Mouse (Mus musculus): ENCODE results near the gene Slc22a3. TPM values are rescaled to one million over a fixed set of nuclear protein-coding genes. Genes with fewer than 3 reads are reported as not detected.

Gene Slc22a3
- polyA plus RNA-seq, 2 experiments, result 0.56 to 0.97 TPM

DNA sequence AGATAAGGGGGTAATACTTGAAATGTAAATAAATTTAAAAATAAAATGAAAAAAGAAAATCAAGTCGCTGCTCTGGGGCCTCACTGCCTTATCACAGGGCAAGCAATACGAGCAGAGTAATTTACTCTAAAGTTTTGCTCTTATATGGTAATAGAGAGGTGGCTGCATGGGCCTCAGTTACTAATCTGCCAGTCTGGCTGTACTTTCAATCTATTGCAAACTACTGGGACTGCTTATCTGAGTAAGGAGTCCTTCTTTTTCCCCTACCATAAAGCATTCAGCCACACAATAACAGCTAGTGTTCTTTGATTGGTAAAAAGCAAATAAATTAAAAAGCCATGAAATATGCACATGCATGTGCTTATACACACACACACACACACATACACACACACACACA is 125.9 kb downstream of the Slc22a3 start:
- DNase-seq (ENCODE audit: low read depth in 3 of 3, low spot score in 3 of 3) (no peak), ATAC-seq (ENCODE audit: insufficient read depth) (no peak)
- H3K36me3 ChIP-seq (replicated peaks; ENCODE audit: control insufficient read depth, insufficient read depth, low read depth), result no peaks in the 10 kb centered on the region
- H3K4me2 ChIP-seq (ENCODE audit: low read depth), result no peak overlapping the region
- H3K9me3 ChIP-seq (ENCODE audit: control insufficient read depth, low read length), result no peaks in the 10 kb centered on the region
- H3K9ac ChIP-seq (replicated peaks), result no peak overlapping the region
- H3K27ac ChIP-seq, result no peak overlapping the region
- no peak for TF ChIP-seq CTCF (IDR thresholded peaks at IDR 0.05; ENCODE audit: low read depth)
- no peak for TF ChIP-seq EP300 (IDR thresholded peaks at IDR 0.05; ENCODE audit: low read depth)
- H3K4me1 ChIP-seq (replicated peaks; ENCODE audit: control insufficient read depth in 2 of 2, insufficient read depth in 2 of 2, low read length in 1 of 2), result peaks cover 0 to 12% of the 10 kb centered on the region in 2 experiments; a peak in 2 of 4 replicates
- H3K27me3 ChIP-seq (ENCODE audit: control insufficient read depth, insufficient read depth, low read length), result no peaks in the 10 kb centered on the region
- no peak overlapping the region for H3K4me3 ChIP-seq (ENCODE audit: insufficient read depth in 1 of 2, low read depth in 2 of 2, low read length in 2 of 2)
- 38% methylated on average over 2 of the region's 2 CpGs for WGBS (ENCODE audit: insufficient replicate concordance)

DNA sequence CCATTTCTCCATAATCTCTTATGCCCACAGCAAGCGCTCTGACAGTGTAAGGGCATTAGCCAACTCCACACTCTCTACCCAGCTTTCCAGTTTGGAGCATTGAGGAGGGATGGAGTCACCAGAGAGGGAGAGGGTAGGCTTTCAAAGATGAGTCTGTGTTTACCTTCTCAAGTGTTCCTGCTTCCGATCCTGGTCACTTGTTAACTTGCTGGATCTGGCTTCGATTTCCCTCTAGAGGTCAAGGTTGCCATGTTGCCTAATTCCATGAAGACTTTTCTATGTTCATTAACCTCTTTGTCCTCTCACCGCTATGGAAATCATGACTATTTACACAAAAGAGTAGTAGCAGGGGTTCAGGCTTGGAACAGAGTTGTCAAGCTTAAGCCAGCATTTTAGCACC is 127.2 kb downstream of the Slc22a3 start:
- TF ChIP-seq CTCF (IDR thresholded peaks at IDR 0.05; ENCODE audit: low read depth) (no peak), EP300 (IDR thresholded peaks at IDR 0.05; ENCODE audit: low read depth) (no peak)
- WGBS (ENCODE audit: insufficient replicate concordance), result 59% methylated on average over 4 of the region's 4 CpGs
- ATAC-seq (ENCODE audit: insufficient read depth) (no peak), DNase-seq (ENCODE audit: low read depth in 3 of 3, low spot score in 3 of 3) (peak in 2 of 3 experiments; percentile 18 to 26)
- Histone ChIP-seq H3K4me1 (replicated peaks; ENCODE audit: control insufficient read depth in 2 of 2, insufficient read depth in 2 of 2, low read length in 1 of 2) (peaks cover 0 to 12% of the 10 kb centered on the region in 2 experiments; a peak in 2 of 4 replicates), H3K4me2 (ENCODE audit: low read depth) (peak overlapping the region; percentile 6; the same call in 1 of the 2 replicates), H3K9ac (replicated peaks) (no peak overlapping the region), H3K4me3 (ENCODE audit: insufficient read depth in 1 of 2, low read depth in 2 of 2, low read length in 2 of 2) (peak overlapping the region; percentile 15 to 50; a peak in 2 of 4 replicates), H3K36me3 (replicated peaks; ENCODE audit: control insufficient read depth, insufficient read depth, low read depth) (no peaks in the 10 kb centered on the region), H3K9me3 (ENCODE audit: control insufficient read depth, low read length) (no peaks in the 10 kb centered on the region), H3K27ac (no peak overlapping the region), H3K27me3 (ENCODE audit: control insufficient read depth, insufficient read depth, low read length) (no peaks in the 10 kb centered on the region)

DNA sequence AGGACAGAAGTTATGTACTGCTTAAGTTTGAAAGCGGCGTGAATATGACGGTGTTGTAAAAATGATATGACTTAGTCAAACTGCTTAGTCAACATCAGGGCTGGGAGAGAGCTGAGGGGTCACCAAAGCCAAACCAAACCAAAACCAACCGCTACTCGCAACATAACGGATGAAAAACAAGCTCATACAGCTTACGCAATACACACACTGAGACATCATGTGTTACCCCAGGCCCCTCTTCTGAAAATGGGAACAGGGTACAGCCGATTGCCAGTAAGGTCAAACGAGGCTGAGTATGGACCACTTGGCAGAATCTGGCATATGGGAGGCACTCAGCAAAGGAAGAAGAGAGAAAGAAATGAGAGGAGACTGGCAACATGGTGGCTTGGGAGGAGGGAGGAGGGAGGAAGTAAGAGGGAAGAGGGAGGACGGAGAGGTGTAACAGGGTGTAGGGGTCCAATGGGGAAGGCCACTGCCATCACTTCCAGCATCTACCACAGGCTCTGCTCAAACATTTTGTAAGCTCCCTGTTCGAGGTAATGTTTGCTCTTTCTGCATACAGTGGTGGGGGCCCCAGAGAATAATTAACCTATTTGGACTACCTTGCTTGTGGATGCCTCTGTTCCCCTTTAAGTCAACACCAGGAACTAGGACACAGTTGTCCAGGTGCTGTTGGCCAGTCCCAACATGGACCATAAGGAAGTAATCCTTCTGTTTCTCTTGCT is 129.4 kb downstream of the Slc22a3 start, which contains the start of gene Plg:
Plg (plus strand) TSS at position 628 of the 725 bp plus-strand sequence.
- Histone ChIP-seq H3K27me3 (ENCODE audit: control insufficient read depth, insufficient read depth, low read length) (no peaks in the 10 kb centered on the region), H3K4me3 (ENCODE audit: insufficient read depth in 1 of 2, low read depth in 2 of 2, low read length in 2 of 2) (peak within 1 kb of the TSS; percentile 45 to 57), H3K4me2 (ENCODE audit: low read depth) (peak within 1 kb of the TSS; percentile 9; the same call in 1 of the 2 replicates), H3K4me1 (replicated peaks; ENCODE audit: control insufficient read depth in 2 of 2, insufficient read depth in 2 of 2, low read length in 1 of 2) (peaks cover 0 to 16% of the 10 kb centered on the region in 2 experiments; a peak in 2 of 4 replicates), H3K27ac (peak within 1 kb of the TSS; percentile 28; the same call in 1 of the 2 replicates), H3K9ac (replicated peaks) (no peak within 1 kb of the TSS; the same call in 1 of the 2 replicates), H3K36me3 (replicated peaks; ENCODE audit: control insufficient read depth, insufficient read depth, low read depth) (no peaks in the 10 kb centered on the region), H3K9me3 (ENCODE audit: control insufficient read depth, low read length) (no peaks in the 10 kb centered on the region)
- ATAC-seq (ENCODE audit: insufficient read depth) (peak; percentile 78), DNase-seq (ENCODE audit: low read depth in 3 of 3, low spot score in 3 of 3) (peak in 2 of 3 experiments; percentile 25 to 39)
- TF ChIP-seq CTCF (IDR thresholded peaks at IDR 0.05; ENCODE audit: low read depth) (no peak), EP300 (IDR thresholded peaks at IDR 0.05; ENCODE audit: low read depth) (no peak)
- WGBS (ENCODE audit: insufficient replicate concordance), result 57% methylated on average over 11 of the region's 11 CpGs

DNA sequence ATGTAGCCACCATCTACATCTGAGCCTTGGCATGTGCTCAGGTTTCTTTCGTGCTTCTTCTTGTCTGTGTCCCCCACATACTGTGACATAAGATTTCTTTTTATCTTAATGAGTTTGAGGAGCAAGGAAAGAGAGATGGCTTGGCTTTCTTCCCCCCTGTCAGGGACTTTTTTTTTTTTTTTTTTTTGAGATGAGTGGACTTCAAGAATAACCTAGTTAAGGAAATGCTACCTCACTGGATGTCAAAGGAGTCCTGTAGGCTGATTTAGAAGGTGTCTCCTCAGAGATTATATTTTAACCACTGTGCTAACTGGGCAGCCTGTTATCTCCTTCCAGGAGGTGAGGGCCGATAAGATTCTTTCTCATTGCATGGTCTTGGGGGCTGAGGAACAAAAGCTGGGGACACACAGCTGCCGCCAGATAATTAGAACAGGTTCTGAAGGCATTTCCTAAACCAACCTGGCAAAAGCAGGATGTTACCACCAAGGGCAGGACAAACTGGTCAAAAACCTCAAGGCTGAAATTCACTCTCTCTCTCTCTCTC is 133.8 kb downstream of the Slc22a3 start:
- ATAC-seq (ENCODE audit: insufficient read depth), result no peak
- H3K4me3 ChIP-seq (ENCODE audit: insufficient read depth in 1 of 2, low read depth in 2 of 2, low read length in 2 of 2), result no peak overlapping the region
- WGBS (ENCODE audit: insufficient replicate concordance), result 22% methylated on average over 3 of the region's 3 CpGs

DNA sequence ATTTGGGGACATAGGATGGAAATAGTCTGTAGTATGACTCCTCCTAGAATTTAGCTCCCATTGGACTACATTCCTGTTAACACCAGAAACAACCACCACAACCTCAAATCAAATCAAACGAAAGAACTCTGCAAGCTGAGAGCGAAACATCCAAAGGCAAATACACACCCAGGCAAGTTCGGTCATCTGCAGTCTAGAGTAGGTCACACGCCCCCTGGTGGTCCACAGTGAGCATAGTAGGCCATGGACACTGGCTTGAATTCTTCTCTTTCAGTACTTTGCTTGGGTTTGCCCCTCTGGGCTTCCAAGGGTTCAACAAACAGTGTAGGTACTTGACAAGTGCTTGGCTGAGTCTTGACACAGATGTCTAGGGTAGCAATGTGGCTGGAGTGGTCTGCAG is 135.5 kb downstream of the Slc22a3 start:
- H3K36me3 ChIP-seq (replicated peaks; ENCODE audit: control insufficient read depth, insufficient read depth, low read depth), result no peaks in the 10 kb centered on the region
- DNase-seq (ENCODE audit: low read depth in 3 of 3, low spot score in 3 of 3) (peak; percentile 55 to 61 (median 60)), ATAC-seq (ENCODE audit: insufficient read depth) (peak; percentile 53; the same call in 1 of the 2 replicates)
- peak overlapping the region in 1 of 2 experiments; percentile 29; a peak in 2 of 4 replicates for H3K4me3 ChIP-seq (ENCODE audit: insufficient read depth in 1 of 2, low read depth in 2 of 2, low read length in 2 of 2)
- H3K4me2 ChIP-seq (ENCODE audit: low read depth), result peak overlapping the region; percentile 68
- no peak for TF ChIP-seq EP300 (IDR thresholded peaks at IDR 0.05; ENCODE audit: low read depth)
- peak; percentile 98 for TF ChIP-seq CTCF (IDR thresholded peaks at IDR 0.05; ENCODE audit: low read depth)
- H3K27me3 ChIP-seq (ENCODE audit: control insufficient read depth, insufficient read depth, low read length), result no peaks in the 10 kb centered on the region
- H3K4me1 ChIP-seq (replicated peaks; ENCODE audit: control insufficient read depth in 2 of 2, insufficient read depth in 2 of 2, low read length in 1 of 2), result peaks cover 5 to 10% of the 10 kb centered on the region in 2 experiments; a peak in 3 of 4 replicates
- no peaks in the 10 kb centered on the region for H3K9me3 ChIP-seq (ENCODE audit: control insufficient read depth, low read length)
- no peak overlapping the region for H3K27ac ChIP-seq
- WGBS (ENCODE audit: insufficient replicate concordance), result 9% methylated on average over 4 of the region's 4 CpGs
- H3K9ac ChIP-seq (replicated peaks), result no peak overlapping the region

More for the DNA sequence above, 133.8 kb downstream of the Slc22a3 start:
- Histone ChIP-seq H3K4me2 (ENCODE audit: low read depth) (no peak overlapping the region), H3K27ac (no peak overlapping the region), H3K27me3 (ENCODE audit: control insufficient read depth, insufficient read depth, low read length) (no peaks in the 10 kb centered on the region), H3K4me1 (replicated peaks; ENCODE audit: control insufficient read depth in 2 of 2, insufficient read depth in 2 of 2, low read length in 1 of 2) (peaks cover 5 to 12% of the 10 kb centered on the region in 2 experiments; a peak in 3 of 4 replicates), H3K36me3 (replicated peaks; ENCODE audit: control insufficient read depth, insufficient read depth, low read depth) (no peaks in the 10 kb centered on the region), H3K9ac (replicated peaks) (no peak overlapping the region), H3K9me3 (ENCODE audit: control insufficient read depth, low read length) (no peaks in the 10 kb centered on the region)
- DNase-seq (ENCODE audit: low read depth in 3 of 3, low spot score in 3 of 3), result no peak
- no peak for TF ChIP-seq CTCF (IDR thresholded peaks at IDR 0.05; ENCODE audit: low read depth)
- no peak for TF ChIP-seq EP300 (IDR thresholded peaks at IDR 0.05; ENCODE audit: low read depth)
